Mouse (Mus musculus) hindbrain, embryonic 11.5 days (tissue): ENCODE results near the gene Tmeff2. TPM values are rescaled to one million over a fixed set of nuclear protein-coding genes. Genes with fewer than 3 reads are reported as not detected.
A peak's percentile ranks its signal among the peaks of the same experiment; 100 is the strongest.

ENCODE experiments used
- ATAC-seq: fragments of 200-750 bp; cut with Nextera tagmentation; 2 replicates; pipeline ENCODE4 v1.8.0; 2017; ENCODE audit warnings: mild to moderate bottlenecking, moderate TSS enrichment, moderate library complexity; ENCODE audit not compliant: low FRiP score
- DNase-seq: peaks from one replicate; pipeline ENCODE4 v3.0.0-alpha.2; 2015; ENCODE audit warnings: low spot score
- H3K27ac ChIP-seq: fragments of 300-500 bp; sonication (generic); 2 replicates; pipeline ENCODE4 v1.5.1; 2014; ENCODE audit warnings: mild to moderate bottlenecking, low read depth, low read length
- H3K27me3 ChIP-seq: fragments of 300-500 bp; sonication (generic); 2 replicates; pipeline ENCODE4 v1.6.1; 2014; ENCODE audit warnings: mild to moderate bottlenecking, low read length, moderate library complexity, mixed read lengths; ENCODE audit not compliant: control insufficient read depth, insufficient read depth
- H3K36me3 ChIP-seq: fragments of 300-500 bp; sonication (generic); 2 replicates; pipeline ENCODE4 v1.6.1; 2014; ENCODE audit warnings: mild to moderate bottlenecking, low read length, moderate library complexity, mixed read lengths; ENCODE audit not compliant: control insufficient read depth, insufficient read depth
- H3K4me1 ChIP-seq: fragments of 300-500 bp; sonication (generic); replicated peaks from 2 replicates; pipeline ENCODE4 v1.6.1; 2014; ENCODE audit warnings: low read length, mixed read lengths; ENCODE audit not compliant: control insufficient read depth, insufficient read depth
- H3K4me2 ChIP-seq: fragments of 300-500 bp; sonication (generic); replicated peaks from 2 replicates; pipeline ENCODE4 v1.6.1; 2014; ENCODE audit warnings: mild to moderate bottlenecking, low read depth, low read length
- H3K4me3 ChIP-seq: fragments of 300-500 bp; sonication (generic); 2 replicates; pipeline ENCODE4 v1.5.1; 2014; ENCODE audit warnings: low read depth, low read length
- H3K9ac ChIP-seq: fragments of 300-500 bp; sonication (generic); 2 replicates; pipeline ENCODE4 v1.6.1; 2014; ENCODE audit warnings: low read depth, low read length
- H3K9me3 ChIP-seq: fragments of 300-500 bp; sonication (generic); 2 replicates; pipeline ENCODE4 v1.6.1; 2016; ENCODE audit warnings: low read length; ENCODE audit not compliant: control insufficient read depth
- WGBS: fragments of 180-500 bp; shearing (Covaris S2); extraction: QIAGEN DNeasy Blood & Tissue Kit; methylation state at CpG from one replicate; pipeline ENCODE4 v1.1.7; 2014; 5-methylcytosine and 5-hydroxymethylcytosine counted together
- polyA plus RNA-seq: library from polyadenylated mRNA; unstranded; fragments of >200 nt; fragmentation: Nextera tagmentation; extraction: Ambion mirVana; gene quantifications from 2 replicates; pipeline ENCODE4 v1.2.1, GENCODE M21; 2014

Gene Tmeff2
- polyA plus RNA-seq, 1 experiment from 2014 or later = 16.8 TPM

DNA sequence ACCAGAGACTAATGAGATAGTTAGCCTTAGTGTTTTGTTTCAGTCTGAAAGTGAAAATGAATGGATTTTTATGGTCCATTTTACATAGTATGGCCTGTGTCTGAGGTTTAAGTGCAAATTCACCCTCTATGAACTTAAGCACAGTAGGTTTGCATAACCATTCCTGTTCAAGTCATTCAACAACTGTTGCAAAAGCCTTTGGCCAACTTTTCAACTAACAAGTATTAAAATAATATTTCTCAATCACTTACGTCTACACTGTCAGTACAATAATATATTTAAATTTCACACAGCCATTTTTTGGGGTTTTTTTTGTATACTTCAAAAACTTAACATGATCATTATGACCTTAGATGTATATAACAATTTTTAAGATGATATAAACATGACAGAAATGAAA is 240.9 kb downstream of the Tmeff2 start:
- H3K9ac ChIP-seq = no peak overlapping the region
- no peak overlapping the region for H3K4me2 ChIP-seq
- H3K27ac ChIP-seq = no peak overlapping the region
- no peak for ATAC-seq
- H3K4me1 ChIP-seq = no peaks in the 10 kb centered on the region
- no peaks in the 10 kb centered on the region for H3K27me3 ChIP-seq
- no peaks in the 10 kb centered on the region for H3K36me3 ChIP-seq
- H3K9me3 ChIP-seq = no peaks in the 10 kb centered on the region
- 92% methylated on average over 1 of the region's 1 CpGs for WGBS
- no peak for DNase-seq
- no peak overlapping the region for H3K4me3 ChIP-seq

DNA sequence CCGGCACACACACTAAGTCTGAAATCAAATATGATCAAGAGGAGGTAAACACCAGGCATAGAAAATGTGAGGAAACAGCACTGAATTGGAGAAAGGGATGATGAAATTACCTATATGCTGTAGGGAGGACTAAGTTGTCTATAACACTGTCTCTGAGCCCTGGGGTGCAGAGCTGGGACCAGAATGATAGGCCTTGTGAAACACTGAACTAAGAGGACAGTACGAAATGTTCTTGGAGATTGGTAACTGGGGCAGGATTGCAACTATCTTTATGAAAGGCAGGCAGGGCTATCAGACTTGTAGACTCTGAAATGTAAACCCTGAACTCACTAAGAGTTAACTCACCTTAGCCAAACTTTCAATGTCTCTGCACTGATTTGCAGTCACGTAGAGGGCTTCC is 242.3 kb downstream of the Tmeff2 start:
- ATAC-seq = no peak
- 88% methylated on average over 3 of the region's 3 CpGs for WGBS

DNA sequence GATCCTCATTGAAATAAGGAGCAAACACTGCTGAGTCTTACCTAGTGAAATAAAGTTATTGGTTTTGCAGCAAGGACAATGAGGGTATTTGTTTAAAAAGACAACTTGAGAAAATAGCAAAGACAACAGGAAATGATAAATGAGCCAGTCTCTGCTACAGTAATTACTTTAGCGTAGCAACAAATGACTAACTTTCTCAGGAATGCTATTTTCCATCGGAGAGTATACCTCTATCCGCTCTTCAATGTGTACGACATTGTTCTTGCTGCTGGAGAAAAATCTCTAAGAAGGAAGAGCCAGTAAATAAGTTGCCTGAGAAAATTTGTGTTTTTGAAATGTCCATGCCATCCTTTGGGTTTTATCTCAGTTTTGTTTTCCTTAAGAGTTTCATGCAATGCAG is 245.2 kb downstream of the Tmeff2 start:
- Histone ChIP-seq H3K27me3 (no peaks in the 10 kb centered on the region), H3K36me3 (no peaks in the 10 kb centered on the region), H3K4me2 (no peak overlapping the region), H3K4me3 (no peak overlapping the region), H3K9me3 (no peaks in the 10 kb centered on the region), H3K4me1 (no peaks in the 10 kb centered on the region; the same call in 1 of the 2 replicates), H3K9ac (no peak overlapping the region), H3K27ac (no peak overlapping the region)
- WGBS = 73% methylated on average over 4 of the region's 4 CpGs
- no peak for DNase-seq
- no peak for ATAC-seq

More for the DNA sequence above, 242.3 kb downstream of the Tmeff2 start:
- Histone ChIP-seq H3K4me1 (no peaks in the 10 kb centered on the region), H3K36me3 (no peaks in the 10 kb centered on the region), H3K27ac (no peak overlapping the region), H3K27me3 (no peaks in the 10 kb centered on the region), H3K9ac (no peak overlapping the region), H3K9me3 (no peaks in the 10 kb centered on the region), H3K4me3 (no peak overlapping the region), H3K4me2 (no peak overlapping the region)
- no peak for DNase-seq

DNA sequence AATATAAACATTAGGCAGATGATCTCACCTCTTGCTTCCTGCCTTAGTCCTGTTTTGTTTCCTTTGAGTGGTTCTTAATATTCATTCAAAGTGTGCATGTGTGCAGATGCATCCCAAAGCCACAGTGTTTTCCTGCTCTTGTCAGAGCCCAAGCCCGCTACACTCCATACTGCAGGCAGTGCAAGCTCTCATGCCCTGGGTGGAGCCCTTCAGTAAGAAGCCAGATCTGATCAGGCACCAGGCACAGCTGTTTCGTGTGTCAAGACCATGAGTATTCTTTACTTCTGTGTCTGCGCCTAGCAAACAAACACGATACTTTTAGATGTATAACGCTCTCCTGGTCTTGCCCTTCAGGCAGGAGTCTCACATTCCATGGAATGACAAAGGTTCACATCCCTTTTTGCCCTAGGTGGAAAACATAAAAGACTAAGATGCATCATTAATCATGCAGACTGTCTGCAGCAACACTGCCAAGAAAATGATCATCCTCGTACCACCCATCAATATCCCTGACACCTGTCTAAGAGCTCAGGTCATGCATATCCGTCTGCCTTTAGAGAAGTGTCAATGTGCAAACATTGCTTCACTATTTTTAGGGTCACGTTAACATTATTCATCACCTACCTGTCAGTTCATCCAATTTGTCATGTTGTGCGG is 248.2 kb downstream of the Tmeff2 start:
- Histone ChIP-seq H3K4me3 (no peak overlapping the region), H3K27me3 (no peaks in the 10 kb centered on the region), H3K27ac (0 out of 2 replicates have a peak overlapping the region, but pooled peaks have one; percentile 47), H3K9ac (no peak overlapping the region), H3K9me3 (no peaks in the 10 kb centered on the region), H3K4me1 (no peaks in the 10 kb centered on the region; the same call in 1 of the 2 replicates), H3K4me2 (no peak overlapping the region), H3K36me3 (no peaks in the 10 kb centered on the region)
- peak; percentile 22 for DNase-seq
- WGBS = 40% methylated on average over 9 of the region's 9 CpGs
- ATAC-seq = peak; percentile 64

DNA sequence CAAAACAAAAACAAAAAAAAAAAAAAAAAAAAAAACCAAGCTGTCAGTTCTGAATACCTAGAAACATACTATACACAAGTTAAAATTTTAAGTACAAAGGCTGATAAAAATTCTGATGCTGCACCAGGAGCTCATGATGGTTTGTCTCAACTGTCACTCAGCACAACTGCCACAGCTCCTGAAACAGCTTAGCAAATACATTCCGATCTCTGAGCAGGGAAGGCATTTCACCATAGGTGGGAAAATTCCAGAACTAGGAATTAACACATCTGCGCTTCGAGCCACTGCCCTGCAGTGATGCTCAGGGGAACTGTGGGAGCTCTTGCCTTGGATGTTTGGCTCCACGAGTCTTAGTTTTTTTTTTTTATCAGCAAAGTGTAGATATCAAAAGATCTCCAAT is 249.0 kb downstream of the Tmeff2 start:
- 51% methylated on average over 4 of the region's 4 CpGs for WGBS
- Histone ChIP-seq H3K9ac (no peak overlapping the region), H3K27me3 (no peaks in the 10 kb centered on the region), H3K36me3 (no peaks in the 10 kb centered on the region), H3K4me2 (no peak overlapping the region), H3K4me1 (no peaks in the 10 kb centered on the region; the same call in 1 of the 2 replicates), H3K27ac (no peak overlapping the region), H3K4me3 (no peak overlapping the region), H3K9me3 (no peaks in the 10 kb centered on the region)
- DNase-seq (no peak), ATAC-seq (no peak)

DNA sequence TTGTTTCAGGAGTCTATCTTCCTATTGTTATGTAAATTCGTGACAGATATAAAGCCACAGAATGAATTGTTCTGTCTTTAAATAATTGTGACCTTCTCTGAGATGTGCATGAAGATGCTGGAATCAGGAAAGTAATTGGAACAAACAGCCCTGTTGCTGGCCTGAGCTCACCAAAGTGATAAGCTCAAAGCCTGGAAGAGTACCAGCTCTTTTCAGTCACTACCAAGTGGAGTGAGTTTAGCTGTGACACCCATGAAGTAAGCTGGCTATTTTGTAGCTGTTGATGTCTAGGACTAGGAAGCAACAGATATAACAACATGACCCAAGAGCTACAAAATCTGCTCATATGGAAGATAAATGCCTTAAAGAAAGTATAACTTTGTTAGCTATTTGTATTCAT is 249.4 kb downstream of the Tmeff2 start:
- Histone ChIP-seq H3K36me3 (no peaks in the 10 kb centered on the region), H3K9ac (no peak overlapping the region), H3K27me3 (no peaks in the 10 kb centered on the region), H3K4me2 (no peak overlapping the region), H3K4me1 (no peaks in the 10 kb centered on the region; the same call in 1 of the 2 replicates), H3K27ac (no peak overlapping the region), H3K9me3 (no peaks in the 10 kb centered on the region), H3K4me3 (no peak overlapping the region)
- DNase-seq = no peak
- 80% methylated on average over 1 of the region's 1 CpGs for WGBS
- ATAC-seq = no peak

DNA sequence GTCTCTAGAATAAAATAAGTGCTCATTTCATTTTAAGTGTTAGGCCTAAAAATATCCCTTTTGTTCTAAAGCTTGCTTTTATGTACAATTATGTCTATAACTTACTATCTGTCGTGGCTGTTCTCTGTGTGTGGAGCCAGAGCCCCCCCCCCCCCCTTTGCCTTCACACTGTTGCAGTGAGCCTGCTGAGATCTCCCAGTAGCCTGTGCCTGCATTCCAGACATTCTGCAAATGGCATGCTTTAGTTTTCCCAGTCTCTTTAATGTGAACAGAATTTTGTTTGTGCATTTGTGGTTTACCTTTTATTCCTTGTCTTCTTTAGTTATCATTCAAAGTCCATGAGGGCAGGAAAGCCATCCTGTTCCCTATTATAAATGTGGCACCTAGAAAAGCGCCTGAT is 251.6 kb downstream of the Tmeff2 start:
- no peak overlapping the region for H3K27ac ChIP-seq
- DNase-seq (no peak), ATAC-seq (no peak)
- H3K4me3 ChIP-seq = no peak overlapping the region
- no peaks in the 10 kb centered on the region; the same call in 1 of the 2 replicates for H3K4me1 ChIP-seq
- H3K9me3 ChIP-seq = no peaks in the 10 kb centered on the region
- no peaks in the 10 kb centered on the region for H3K36me3 ChIP-seq
- H3K4me2 ChIP-seq = no peak overlapping the region
- no peak overlapping the region for H3K9ac ChIP-seq
- H3K27me3 ChIP-seq = no peaks in the 10 kb centered on the region
- 33% methylated on average over 2 of the region's 2 CpGs for WGBS

DNA sequence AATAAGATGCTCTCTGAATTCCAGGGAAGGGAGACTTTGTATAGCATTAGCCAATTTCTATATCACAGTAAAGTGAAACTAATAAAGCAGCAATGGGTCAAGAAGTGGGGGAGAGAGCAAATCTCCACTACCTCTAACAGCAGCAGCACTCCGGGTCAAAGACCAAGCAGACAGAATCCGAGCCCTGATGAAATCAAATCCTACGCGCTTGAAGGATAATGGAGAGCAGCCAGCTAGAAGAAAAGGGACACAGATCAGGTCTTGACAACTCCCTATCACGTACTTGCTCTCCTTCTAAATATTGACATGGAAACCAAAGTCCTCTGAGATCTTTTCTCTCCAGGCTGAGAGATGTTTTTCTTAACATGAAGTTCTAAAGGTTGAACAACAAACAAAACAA is 252.4 kb downstream of the Tmeff2 start:
- no peak overlapping the region for H3K9ac ChIP-seq
- H3K9me3 ChIP-seq = no peaks in the 10 kb centered on the region
- ATAC-seq (no peak), DNase-seq (no peak)
- 8% methylated on average over 5 of the region's 5 CpGs for WGBS
- H3K4me3 ChIP-seq = no peak overlapping the region
- H3K27ac ChIP-seq = no peak overlapping the region
- no peaks in the 10 kb centered on the region for H3K27me3 ChIP-seq
- H3K36me3 ChIP-seq = no peaks in the 10 kb centered on the region
- H3K4me1 ChIP-seq = no peaks in the 10 kb centered on the region; the same call in 1 of the 2 replicates
- H3K4me2 ChIP-seq = no peak overlapping the region

DNA sequence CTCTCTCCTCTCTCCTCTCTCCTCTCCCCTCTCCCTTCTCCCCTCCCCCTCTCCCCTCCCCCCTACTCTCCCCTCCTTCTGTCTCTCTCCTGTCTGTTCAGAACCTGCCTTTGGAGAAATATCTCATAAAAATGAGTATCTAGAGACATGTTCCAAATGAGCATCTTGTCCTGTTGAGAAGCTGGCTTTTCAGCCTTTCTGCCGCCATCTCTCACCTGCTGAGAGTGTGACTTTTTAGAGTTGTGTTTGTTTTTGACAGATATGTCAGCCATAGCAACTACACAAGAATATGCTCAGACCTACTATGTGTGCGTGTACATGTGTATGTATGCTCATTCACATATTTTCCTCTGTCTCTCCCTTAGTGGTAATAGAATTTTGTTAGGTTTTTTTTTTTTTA is 283.8 kb downstream of the Tmeff2 start:
- no peaks in the 10 kb centered on the region for H3K27me3 ChIP-seq
- H3K4me1 ChIP-seq = no peaks in the 10 kb centered on the region
- H3K4me3 ChIP-seq = no peak overlapping the region
- H3K27ac ChIP-seq = no peak overlapping the region
- 89% methylated on average over 2 of the region's 2 CpGs for WGBS
- H3K36me3 ChIP-seq = no peaks in the 10 kb centered on the region
- no peak overlapping the region for H3K4me2 ChIP-seq
- ATAC-seq = no peak
- no peaks in the 10 kb centered on the region for H3K9me3 ChIP-seq
- no peak overlapping the region for H3K9ac ChIP-seq
- no peak for DNase-seq
